Mouse (Mus musculus) neural tube, embryonic 12.5 days (tissue): ENCODE data around the gene Zgrf1. TPM values are rescaled to one million over a fixed set of nuclear protein-coding genes. Genes with fewer than 3 reads are reported as not detected.

ENCODE experiments used
- ATAC-seq: fragments of 200-750 bp; cut with Nextera tagmentation; 2 replicates; pipeline ENCODE4 v1.8.0; 2017; ENCODE audit warnings: low read depth, mild to moderate bottlenecking, moderate TSS enrichment, moderate library complexity; ENCODE audit not compliant: low FRiP score
- H3K27ac ChIP-seq: fragments of 300-500 bp; sonication (generic); 2 replicates; pipeline ENCODE4 v1.5.1; 2016
- H3K27me3 ChIP-seq: fragments of 300-500 bp; sonication (generic); replicated peaks from 2 replicates; pipeline ENCODE4 v1.6.1; 2016; ENCODE audit warnings: mild to moderate bottlenecking
- H3K36me3 ChIP-seq: fragments of 300-500 bp; sonication (generic); 2 replicates; pipeline ENCODE4 v1.6.1; 2016; ENCODE audit warnings: mild to moderate bottlenecking
- H3K4me1 ChIP-seq: fragments of 300-500 bp; sonication (generic); 2 replicates; pipeline ENCODE4 v1.6.1; 2016
- H3K4me2 ChIP-seq: fragments of 300-500 bp; sonication (generic); replicated peaks from 2 replicates; pipeline ENCODE4 v1.6.1; 2016; ENCODE audit warnings: mild to moderate bottlenecking
- H3K4me3 ChIP-seq: fragments of 300-500 bp; sonication (generic); 2 replicates; pipeline ENCODE4 v1.5.1; 2016
- H3K9ac ChIP-seq: fragments of 300-500 bp; sonication (generic); 2 replicates; pipeline ENCODE4 v1.6.1; 2016; ENCODE audit warnings: mild to moderate bottlenecking
- H3K9me3 ChIP-seq: fragments of 300-500 bp; sonication (generic); 2 replicates; pipeline ENCODE4 v1.6.1; 2016; ENCODE audit warnings: mild to moderate bottlenecking
- WGBS: fragments of 180-500 bp; shearing (Covaris S2); methylation state at CpG from one replicate; pipeline ENCODE4 v1.1.7; 2016; 5-methylcytosine and 5-hydroxymethylcytosine counted together
- polyA plus RNA-seq: library from polyadenylated mRNA; unstranded; fragments of >200 nt; fragmentation: Nextera tagmentation; extraction: Ambion mirVana; gene quantifications from 2 replicates; pipeline ENCODE4 v1.2.1, GENCODE M21; 2016

Gene Zgrf1
- polyA plus RNA-seq, 1 experiment from 2014 or later, result 9.7 TPM

- WGBS, result 79% methylated on average over 4 of the region's 4 CpGs
- Histone ChIP-seq H3K9ac (no peak overlapping the region), H3K27me3 (no peaks in the 10 kb centered on the region), H3K9me3 (no peaks in the 10 kb centered on the region), H3K27ac (no peak overlapping the region), H3K36me3 (no peaks in the 10 kb centered on the region), H3K4me1 (no peaks in the 10 kb centered on the region), H3K4me2 (no peak overlapping the region), H3K4me3 (no peak overlapping the region)
- ATAC-seq, result no peak
Observed at GRCm38 (mm10) chr3:127529824-127530223, 23.5 kb upstream of the Zgrf1 start.

- Histone ChIP-seq H3K9me3 (no peaks in the 10 kb centered on the region), H3K4me1 (no peaks in the 10 kb centered on the region), H3K4me3 (no peak overlapping the region), H3K27me3 (no peaks in the 10 kb centered on the region), H3K27ac (no peak overlapping the region), H3K36me3 (no peaks in the 10 kb centered on the region), H3K4me2 (no peak overlapping the region), H3K9ac (no peak overlapping the region)
- ATAC-seq, result no peak
- WGBS, result 6% methylated on average over 4 of the region's 4 CpGs
Observed at GRCm38 (mm10) chr3:127530293-127530692, 23.0 kb upstream of the Zgrf1 start.

GRCm38 (mm10) chr3:127539193-127539592 lies 14.1 kb upstream of the Zgrf1 start:
- ATAC-seq, result no peak
- Histone ChIP-seq H3K36me3 (peaks cover 21% of the 10 kb centered on the region), H3K27ac (no peak overlapping the region), H3K4me2 (no peak overlapping the region), H3K4me1 (no peaks in the 10 kb centered on the region), H3K9ac (no peak overlapping the region), H3K27me3 (no peaks in the 10 kb centered on the region), H3K9me3 (no peaks in the 10 kb centered on the region), H3K4me3 (no peak overlapping the region)
- WGBS, result 83% methylated on average over 6 of the region's 6 CpGs

GRCm38 (mm10) chr3:127543976-127544375 lies 9.3 kb upstream of the Zgrf1 start:
- ATAC-seq, result no peak
- no peak overlapping the region for H3K4me2 ChIP-seq
- no peaks in the 10 kb centered on the region for H3K4me1 ChIP-seq
- H3K27ac ChIP-seq, result no peak overlapping the region
- no peak overlapping the region for H3K4me3 ChIP-seq
- 80% methylated on average over 4 of the region's 4 CpGs for WGBS
- H3K36me3 ChIP-seq, result peaks cover 42% of the 10 kb centered on the region
- H3K27me3 ChIP-seq, result no peaks in the 10 kb centered on the region
- H3K9ac ChIP-seq, result no peak overlapping the region
- H3K9me3 ChIP-seq, result no peaks in the 10 kb centered on the region

- peaks cover 39% of the 10 kb centered on the region for H3K36me3 ChIP-seq
- no peak overlapping the region for H3K9ac ChIP-seq
- ATAC-seq, result no peak
- H3K4me3 ChIP-seq, result no peak overlapping the region
- H3K9me3 ChIP-seq, result no peaks in the 10 kb centered on the region
- H3K4me2 ChIP-seq, result no peak overlapping the region
- H3K27me3 ChIP-seq, result no peaks in the 10 kb centered on the region
- H3K27ac ChIP-seq, result no peak overlapping the region
- WGBS, result 31% methylated on average over 5 of the region's 5 CpGs
- H3K4me1 ChIP-seq, result no peaks in the 10 kb centered on the region
Observed at GRCm38 (mm10) chr3:127544610-127545121, 8.6 kb upstream of the Zgrf1 start.

- H3K9me3 ChIP-seq, result no peaks in the 10 kb centered on the region
- H3K27ac ChIP-seq, result no peak overlapping the region
- WGBS, result 34% methylated on average over 5 of the region's 5 CpGs
- no peak for ATAC-seq
- no peak overlapping the region for H3K4me3 ChIP-seq
- no peak overlapping the region for H3K9ac ChIP-seq
- H3K27me3 ChIP-seq, result no peaks in the 10 kb centered on the region
- peaks cover 29% of the 10 kb centered on the region for H3K36me3 ChIP-seq
- no peaks in the 10 kb centered on the region for H3K4me1 ChIP-seq
- no peak overlapping the region for H3K4me2 ChIP-seq
Observed at GRCm38 (mm10) chr3:127547882-127548281, 5.4 kb upstream of the Zgrf1 start.

- whole genome bisulfite sequencing, result 9% methylated on average over 10 of the region's 13 CpGs
- no peaks in the 10 kb centered on the region for H3K9me3 ChIP-seq
- H3K27me3 ChIP-seq, result no peaks in the 10 kb centered on the region
- H3K27ac ChIP-seq, result peak overlapping the region; percentile 80; the same call in 1 of the 2 replicates
- peaks cover 6% of the 10 kb centered on the region for H3K4me1 ChIP-seq
- ATAC-seq, result no peak
- peak overlapping the region; percentile 59 for H3K4me2 ChIP-seq
- peak overlapping the region; percentile 68 for H3K9ac ChIP-seq
- peaks cover 11% of the 10 kb centered on the region for H3K36me3 ChIP-seq
- peak overlapping the region; percentile 68 for H3K4me3 ChIP-seq
Observed at GRCm38 (mm10) chr3:127552434-127552972, 786 bp upstream of the Zgrf1 start.

- Histone ChIP-seq H3K36me3 (peaks cover 11% of the 10 kb centered on the region), H3K4me2 (peak overlapping the region; percentile 68), H3K4me3 (peak overlapping the region; percentile 68), H3K4me1 (peaks cover 6% of the 10 kb centered on the region), H3K27ac (no peak overlapping the region), H3K9me3 (no peaks in the 10 kb centered on the region), H3K27me3 (no peaks in the 10 kb centered on the region), H3K9ac (peak overlapping the region; percentile 44)
- no peak for ATAC-seq
- 1% methylated on average over 4 of the region's 4 CpGs for WGBS
Observed at GRCm38 (mm10) chr3:127553720-127554043, 393 bp downstream of the Zgrf1 start.

GRCm38 (mm10) chr3:127554723-127555122 lies 1.4 kb downstream of the Zgrf1 start:
- Histone ChIP-seq H3K36me3 (peaks cover 11% of the 10 kb centered on the region), H3K4me1 (peaks cover 6% of the 10 kb centered on the region), H3K4me3 (no peak overlapping the region), H3K9ac (no peak overlapping the region), H3K27ac (no peak overlapping the region), H3K27me3 (no peaks in the 10 kb centered on the region), H3K9me3 (no peaks in the 10 kb centered on the region), H3K4me2 (peak overlapping the region; percentile 68)
- ATAC-seq, result no peak
- WGBS, result 76% methylated on average over 5 of the region's 5 CpGs

- Histone ChIP-seq H3K9me3 (no peaks in the 10 kb centered on the region), H3K4me2 (no peak overlapping the region), H3K9ac (no peak overlapping the region), H3K36me3 (peaks cover 25% of the 10 kb centered on the region), H3K27ac (no peak overlapping the region), H3K4me3 (no peak overlapping the region), H3K4me1 (peaks cover 6% of the 10 kb centered on the region), H3K27me3 (no peaks in the 10 kb centered on the region)
- ATAC-seq, result no peak
Observed at GRCm38 (mm10) chr3:127558201-127558600, 4.9 kb downstream of the Zgrf1 start.

- no peak for ATAC-seq
- no peak overlapping the region for H3K4me2 ChIP-seq
- H3K4me3 ChIP-seq, result no peak overlapping the region
- H3K27ac ChIP-seq, result no peak overlapping the region
- no peak overlapping the region for H3K9ac ChIP-seq
- H3K4me1 ChIP-seq, result no peaks in the 10 kb centered on the region
- WGBS, result 94% methylated on average over 4 of the region's 4 CpGs
- peaks cover 23% of the 10 kb centered on the region for H3K36me3 ChIP-seq
- H3K27me3 ChIP-seq, result no peaks in the 10 kb centered on the region
- H3K9me3 ChIP-seq, result no peaks in the 10 kb centered on the region
Observed at GRCm38 (mm10) chr3:127562974-127563373, 9.7 kb downstream of the Zgrf1 start.

GRCm38 (mm10) chr3:127565129-127565528 lies 11.8 kb downstream of the Zgrf1 start:
- H3K27ac ChIP-seq, result no peak overlapping the region
- WGBS, result 83% methylated on average over 3 of the region's 3 CpGs
- no peak for ATAC-seq

GRCm38 (mm10) chr3:127572557-127572956 lies 19.3 kb downstream of the Zgrf1 start:
- H3K27me3 ChIP-seq, result no peaks in the 10 kb centered on the region
- H3K4me1 ChIP-seq, result no peaks in the 10 kb centered on the region
- no peak overlapping the region for H3K4me3 ChIP-seq
- H3K27ac ChIP-seq, result no peak overlapping the region
- WGBS, result 56% methylated on average over 4 of the region's 4 CpGs
- peaks cover 18% of the 10 kb centered on the region for H3K36me3 ChIP-seq
- no peak overlapping the region for H3K4me2 ChIP-seq
- no peaks in the 10 kb centered on the region for H3K9me3 ChIP-seq
- no peak overlapping the region for H3K9ac ChIP-seq
- ATAC-seq, result peak; percentile 29; the same call in 1 of the 2 replicates

More at GRCm38 (mm10) chr3:127565129-127565528, 11.8 kb downstream of the Zgrf1 start:
- H3K9ac ChIP-seq, result no peak overlapping the region
- no peaks in the 10 kb centered on the region for H3K9me3 ChIP-seq
- H3K36me3 ChIP-seq, result peaks cover 28% of the 10 kb centered on the region
- H3K4me1 ChIP-seq, result no peaks in the 10 kb centered on the region
- no peak overlapping the region for H3K4me3 ChIP-seq
- H3K27me3 ChIP-seq, result no peaks in the 10 kb centered on the region
- H3K4me2 ChIP-seq, result no peak overlapping the region
